Mouse (Mus musculus): ENCODE measurements around the gene Gucd1. TPM values are rescaled to one million over a fixed set of nuclear protein-coding genes. Genes with fewer than 3 reads are reported as not detected.
"Not testable (repeated sequence)": the region's sequence is repeated elsewhere in the genome, so short reads cannot be mapped to it uniquely, and the experiment has no call there.

Gene Gucd1
- polyA plus RNA-seq, 1 experiment = 48.3 TPM

DNA sequence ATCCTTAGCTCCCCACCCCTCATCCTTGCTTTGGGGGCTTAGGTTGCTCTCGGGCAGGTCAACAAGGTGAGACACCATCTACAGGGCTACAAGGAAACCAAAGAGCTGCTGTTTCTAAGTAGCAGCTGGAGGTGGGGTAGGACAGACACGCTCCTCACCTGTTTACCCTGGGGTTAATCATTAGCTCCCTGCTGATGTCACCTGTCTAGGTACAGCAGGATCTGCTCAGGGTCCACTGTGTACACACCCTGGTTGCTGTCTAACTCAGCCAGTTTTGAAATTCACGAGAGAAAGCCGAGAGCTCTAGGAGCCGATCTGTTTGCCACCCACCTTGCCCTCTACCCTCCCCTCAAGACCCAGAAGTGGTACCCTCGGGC is 88.8 kb downstream of the Gucd1 start:
- Histone ChIP-seq H3K4me1 (ENCODE audit: control insufficient read depth, insufficient read depth, low read length) (peaks cover 1% of the 10 kb centered on the region), H3K27ac (ENCODE audit: control insufficient read depth, insufficient read depth, low read depth, low read length, poor library complexity) (peak overlapping the region; percentile 46), H3K4me3 (replicated peaks; ENCODE audit: control insufficient read depth, low read depth, low read length) (no peak overlapping the region)
- 51% methylated on average over 6 of the region's 6 CpGs for WGBS
- TF ChIP-seq POLR2A (IDR thresholded peaks at IDR 0.05; ENCODE audit: borderline replicate concordance, control insufficient read depth, low read depth, low read length) (no peak), CTCF (IDR thresholded peaks at IDR 0.05; ENCODE audit: control insufficient read depth, insufficient read depth, low read length) (no peak)

DNA sequence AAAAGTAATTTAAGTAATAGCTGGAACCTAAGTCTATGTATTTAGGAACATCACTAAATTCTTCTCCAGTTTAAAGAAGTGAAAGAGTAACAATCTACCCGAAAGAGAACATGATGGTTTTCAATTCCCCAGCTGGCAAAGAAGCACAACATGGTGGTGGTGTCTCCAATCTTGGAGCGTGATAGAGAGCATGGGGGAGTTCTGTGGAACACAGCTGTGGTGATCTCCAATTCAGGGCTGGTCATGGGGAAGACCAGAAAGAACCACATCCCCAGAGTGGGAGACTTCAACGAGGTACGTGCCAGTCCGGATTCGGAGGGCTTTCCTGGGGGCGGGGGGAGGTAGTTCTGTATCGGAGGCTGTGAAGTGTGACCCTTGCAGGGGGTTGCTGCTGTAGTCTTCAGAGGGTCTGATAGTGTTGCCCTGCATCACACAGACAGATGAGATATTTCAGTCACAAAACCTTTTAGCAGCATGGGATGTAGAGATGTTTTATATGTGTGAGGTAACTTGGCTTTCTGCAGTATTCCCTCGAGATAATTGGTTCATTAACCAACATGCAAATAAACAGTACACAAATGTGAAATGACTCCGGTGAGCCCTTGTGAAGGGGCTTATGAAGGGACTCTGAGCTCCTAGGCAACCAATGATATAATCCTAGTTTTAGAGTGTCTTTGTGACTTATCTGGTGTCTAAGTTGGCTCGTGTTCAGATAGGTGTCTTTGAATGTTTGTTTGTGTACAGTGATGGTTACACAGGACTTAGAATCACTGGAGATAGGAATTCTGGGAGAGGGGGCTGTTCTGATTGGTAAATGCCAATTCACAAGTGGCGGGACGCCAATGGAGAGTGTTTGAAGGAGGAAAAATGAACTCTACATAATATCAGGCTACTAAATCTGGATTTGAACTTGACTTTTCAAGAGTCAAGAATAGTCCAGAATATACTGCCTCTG is 89.4 kb downstream of the Gucd1 start:
- Histone ChIP-seq H3K4me3 (replicated peaks; ENCODE audit: control insufficient read depth, low read depth, low read length) (peak overlapping the region; percentile 29), H3K4me1 (ENCODE audit: control insufficient read depth, insufficient read depth, low read length) (peaks cover 1% of the 10 kb centered on the region), H3K27ac (ENCODE audit: control insufficient read depth, insufficient read depth, low read depth, low read length, poor library complexity) (peak overlapping the region; percentile 81)
- TF ChIP-seq CTCF (IDR thresholded peaks at IDR 0.05; ENCODE audit: control insufficient read depth, insufficient read depth, low read length) (no peak), POLR2A (IDR thresholded peaks at IDR 0.05; ENCODE audit: borderline replicate concordance, control insufficient read depth, low read depth, low read length) (no peak)
- WGBS = 76% methylated on average over 13 of the region's 13 CpGs

DNA sequence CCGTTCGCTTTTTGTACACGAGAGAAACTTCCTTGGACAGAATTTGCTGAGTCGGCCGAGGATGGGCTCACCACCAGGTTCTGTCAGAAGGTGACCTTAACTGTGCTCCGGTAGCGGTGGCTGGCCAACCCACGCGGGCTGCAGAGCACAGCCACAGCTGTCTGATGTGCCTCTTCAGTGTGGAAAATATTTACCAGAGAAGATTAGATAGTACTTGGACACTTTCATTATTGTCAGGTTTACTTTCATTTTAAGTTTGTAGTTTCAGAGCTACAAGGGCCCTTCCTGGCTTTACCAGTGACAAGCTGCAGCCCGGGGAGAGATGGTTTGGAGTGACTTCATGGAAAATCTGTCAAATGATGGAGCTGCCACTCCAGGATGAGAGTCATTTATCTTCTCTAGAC is 93.3 kb downstream of the Gucd1 start:
- no peak overlapping the region for H3K27ac ChIP-seq (ENCODE audit: control insufficient read depth, insufficient read depth, low read depth, low read length, poor library complexity)
- WGBS = 54% methylated on average over 10 of the region's 10 CpGs
- no peak for TF ChIP-seq POLR2A (IDR thresholded peaks at IDR 0.05; ENCODE audit: borderline replicate concordance, control insufficient read depth, low read depth, low read length)
- no peak for TF ChIP-seq CTCF (IDR thresholded peaks at IDR 0.05; ENCODE audit: control insufficient read depth, insufficient read depth, low read length)
- H3K4me1 ChIP-seq (ENCODE audit: control insufficient read depth, insufficient read depth, low read length) = no peaks in the 10 kb centered on the region; the same call in none of the 2 replicates
- H3K4me3 ChIP-seq (replicated peaks; ENCODE audit: control insufficient read depth, low read depth, low read length) = no peak overlapping the region

DNA sequence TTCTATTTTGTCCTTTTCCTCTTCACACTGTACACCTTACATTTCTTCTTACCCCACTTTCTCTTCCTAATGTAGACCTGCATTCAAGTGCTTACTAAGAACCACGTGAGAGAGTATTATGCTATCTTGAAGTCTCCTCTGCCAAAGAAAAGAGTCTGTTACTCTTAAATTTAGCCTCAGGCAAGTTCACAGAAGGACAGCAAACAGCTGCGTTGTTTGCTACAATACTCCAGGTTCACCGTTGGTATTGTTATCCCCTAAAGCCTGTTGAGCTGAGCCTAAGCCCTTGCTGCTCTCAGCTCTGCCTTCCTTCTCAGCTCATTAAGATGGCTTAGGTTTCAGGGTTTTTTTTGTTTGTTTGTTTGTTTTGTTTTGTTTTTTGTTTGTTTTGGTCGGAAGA is 99.0 kb downstream of the Gucd1 start:
- 75% methylated on average over 4 of the region's 4 CpGs for WGBS

DNA sequence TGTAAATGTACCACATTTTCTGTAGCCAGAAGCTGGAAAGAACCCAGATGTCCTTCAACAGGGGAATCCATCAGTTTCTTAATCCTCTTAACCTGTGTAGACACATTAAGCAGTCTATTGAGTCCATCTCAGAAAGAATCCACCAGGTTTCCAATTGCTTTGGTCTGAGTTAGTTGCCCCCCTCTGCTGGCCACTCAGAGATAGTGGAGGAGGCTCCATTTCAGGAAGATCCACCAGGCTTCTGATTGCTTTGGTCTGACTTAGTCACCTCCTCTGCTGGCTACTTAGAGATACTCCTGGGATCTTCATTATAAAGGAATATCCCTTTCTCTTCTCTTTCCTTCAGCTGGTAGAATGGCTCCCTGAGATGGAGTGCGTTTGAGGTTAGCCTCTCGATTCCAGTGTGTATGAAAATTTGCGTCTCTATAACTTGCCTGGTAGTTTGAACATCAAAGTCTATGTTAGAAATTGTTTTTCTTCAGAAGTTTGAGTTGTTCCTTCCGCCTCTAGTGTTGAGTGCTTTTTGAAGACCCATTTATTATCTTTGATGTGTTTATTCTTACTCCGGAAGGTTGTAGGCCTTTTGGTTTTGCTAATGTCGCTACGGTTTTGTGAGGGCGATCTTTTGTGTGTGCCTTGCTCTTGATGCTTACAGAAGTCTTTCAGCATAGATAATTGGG is 100.3 kb downstream of the Gucd1 start:
- TF ChIP-seq POLR2A (IDR thresholded peaks at IDR 0.05; ENCODE audit: borderline replicate concordance, control insufficient read depth, low read depth, low read length) (no peak), CTCF (IDR thresholded peaks at IDR 0.05; ENCODE audit: control insufficient read depth, insufficient read depth, low read length) (no peak)
- Histone ChIP-seq H3K4me1 (ENCODE audit: control insufficient read depth, insufficient read depth, low read length) (no peaks in the 10 kb centered on the region; the same call in 1 of the 2 replicates), H3K27ac (ENCODE audit: control insufficient read depth, insufficient read depth, low read depth, low read length, poor library complexity) (no peak overlapping the region), H3K4me3 (replicated peaks; ENCODE audit: control insufficient read depth, low read depth, low read length) (no peak overlapping the region)
- WGBS = 88% methylated on average over 8 of the region's 8 CpGs

More for the DNA sequence above, 99.0 kb downstream of the Gucd1 start:
- no peaks in the 10 kb centered on the region; the same call in 1 of the 2 replicates for H3K4me1 ChIP-seq (ENCODE audit: control insufficient read depth, insufficient read depth, low read length)
- TF ChIP-seq CTCF (IDR thresholded peaks at IDR 0.05; ENCODE audit: control insufficient read depth, insufficient read depth, low read length) (no peak), POLR2A (IDR thresholded peaks at IDR 0.05; ENCODE audit: borderline replicate concordance, control insufficient read depth, low read depth, low read length) (no peak)
- H3K27ac ChIP-seq (ENCODE audit: control insufficient read depth, insufficient read depth, low read depth, low read length, poor library complexity) = no peak overlapping the region
- no peak overlapping the region for H3K4me3 ChIP-seq (replicated peaks; ENCODE audit: control insufficient read depth, low read depth, low read length)

DNA sequence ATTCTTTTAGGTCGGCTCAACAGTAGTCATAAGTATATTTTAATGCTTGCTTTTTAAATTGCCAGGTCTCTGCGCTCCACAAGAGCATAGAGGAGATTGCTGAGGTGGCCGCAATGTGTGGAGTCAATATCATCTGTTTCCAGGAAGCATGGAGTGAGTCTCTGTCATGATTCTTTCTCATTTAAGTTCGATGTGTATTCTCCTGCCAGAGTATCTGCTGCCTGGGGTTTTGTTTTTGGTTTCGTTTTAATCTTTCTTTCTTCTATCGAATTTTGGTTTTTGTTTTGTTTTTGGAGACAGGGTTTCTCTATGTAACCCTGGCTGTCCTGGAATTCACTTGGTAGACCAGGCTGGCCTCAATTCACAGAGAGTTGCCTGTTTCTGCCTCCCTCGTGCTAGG is 102.8 kb downstream of the Gucd1 start:
- 50% methylated on average over 7 of the region's 7 CpGs for WGBS
- no peak overlapping the region for H3K4me3 ChIP-seq (replicated peaks; ENCODE audit: control insufficient read depth, low read depth, low read length)
- TF ChIP-seq POLR2A (IDR thresholded peaks at IDR 0.05; ENCODE audit: borderline replicate concordance, control insufficient read depth, low read depth, low read length) (no peak), CTCF (IDR thresholded peaks at IDR 0.05; ENCODE audit: control insufficient read depth, insufficient read depth, low read length) (no peak)
- no peak overlapping the region for H3K27ac ChIP-seq (ENCODE audit: control insufficient read depth, insufficient read depth, low read depth, low read length, poor library complexity)
- H3K4me1 ChIP-seq (ENCODE audit: control insufficient read depth, insufficient read depth, low read length) = peaks cover 1% of the 10 kb centered on the region

DNA sequence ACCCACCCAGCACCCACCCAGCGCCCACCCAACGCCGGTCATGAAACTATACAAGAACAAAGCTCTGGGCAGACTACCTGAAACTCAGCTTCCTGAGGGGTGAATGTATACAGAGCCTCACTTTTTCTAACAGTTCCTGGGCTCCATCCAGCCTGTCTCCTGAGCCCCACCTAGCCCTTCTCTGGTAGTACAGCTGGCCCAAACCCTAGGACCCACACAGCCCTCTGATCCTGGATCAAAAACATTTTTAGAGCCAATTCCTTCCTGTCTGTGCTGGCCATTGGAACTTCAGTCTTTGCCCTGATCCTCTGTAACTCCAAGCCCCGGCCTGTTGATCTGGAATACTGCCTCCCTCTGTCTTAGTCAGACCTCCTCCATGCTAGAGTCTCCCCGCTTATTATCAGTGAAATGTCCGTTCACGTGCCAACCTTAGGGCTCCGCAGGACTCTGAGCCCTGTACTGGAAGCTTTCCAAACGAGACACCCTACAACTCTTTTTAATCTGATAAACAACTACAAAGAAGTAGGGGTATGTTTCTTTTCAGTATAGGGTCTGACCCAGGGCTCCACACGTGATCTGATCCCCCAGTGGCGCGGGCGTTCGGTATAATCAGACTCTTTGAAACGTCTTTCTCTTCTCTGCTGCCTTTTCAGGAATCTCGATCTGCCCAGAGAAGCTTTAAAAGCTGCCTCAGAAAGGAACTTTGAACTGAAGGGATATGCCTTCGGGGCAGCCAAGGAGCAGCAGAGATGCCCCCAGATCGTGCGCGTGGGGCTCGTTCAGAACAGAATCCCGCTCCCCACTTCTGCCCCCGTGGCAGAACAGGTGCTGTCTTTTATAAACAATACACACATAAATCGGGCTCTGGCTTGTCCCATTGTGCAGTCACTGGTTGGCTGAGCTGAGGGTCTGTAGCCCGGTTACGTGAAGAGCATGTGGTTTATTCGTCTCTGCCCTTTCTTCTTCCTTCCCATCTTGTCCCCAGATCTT is 105.4 kb downstream of the Gucd1 start:
- no peak overlapping the region for H3K27ac ChIP-seq (ENCODE audit: control insufficient read depth, insufficient read depth, low read depth, low read length, poor library complexity)
- no peak for TF ChIP-seq POLR2A (IDR thresholded peaks at IDR 0.05; ENCODE audit: borderline replicate concordance, control insufficient read depth, low read depth, low read length)
- TF ChIP-seq CTCF (IDR thresholded peaks at IDR 0.05; ENCODE audit: control insufficient read depth, insufficient read depth, low read length) = no peak
- no peak overlapping the region for H3K4me3 ChIP-seq (replicated peaks; ENCODE audit: control insufficient read depth, low read depth, low read length)
- peaks cover 1% of the 10 kb centered on the region for H3K4me1 ChIP-seq (ENCODE audit: control insufficient read depth, insufficient read depth, low read length)
- 81% methylated on average over 27 of the region's 27 CpGs for WGBS

DNA sequence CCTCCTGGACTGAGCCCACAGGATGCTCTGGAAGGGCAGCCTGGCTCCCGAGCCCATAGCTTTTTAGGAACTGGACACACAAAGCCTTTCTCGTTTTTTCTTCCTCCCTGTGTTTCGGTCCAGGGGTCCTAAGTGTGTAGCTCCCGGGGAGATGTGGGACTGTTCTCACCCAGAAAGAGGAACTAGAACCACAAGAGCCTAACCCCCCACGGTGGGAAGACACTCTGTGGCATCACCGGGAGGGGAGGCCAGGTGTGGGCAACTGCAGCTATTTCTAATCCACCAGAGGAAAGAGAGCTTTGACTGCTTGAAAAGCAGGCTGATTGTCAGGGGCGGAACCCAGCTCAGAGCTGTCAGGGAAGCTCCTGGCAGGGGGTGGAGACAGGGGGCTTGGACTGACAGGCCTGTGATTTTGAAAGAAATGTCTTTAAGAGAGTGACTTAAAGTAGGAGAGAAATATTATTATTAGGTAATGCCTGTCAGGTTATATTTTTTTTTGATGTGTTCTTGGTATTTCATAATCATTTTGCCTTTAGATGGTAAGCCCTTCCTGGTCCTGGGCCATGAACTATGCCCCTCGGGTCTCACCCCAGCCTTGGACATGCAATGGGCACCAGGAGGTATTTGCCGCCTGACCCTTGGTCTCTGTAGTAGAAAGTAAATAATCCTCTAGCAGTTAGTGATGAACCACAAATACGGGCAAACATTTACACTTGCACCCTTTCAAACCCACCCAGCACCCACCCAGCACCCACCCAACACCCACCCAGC is 106.2 kb downstream of the Gucd1 start:
- H3K4me3 ChIP-seq (replicated peaks; ENCODE audit: control insufficient read depth, low read depth, low read length); H3K4me1 ChIP-seq (ENCODE audit: control insufficient read depth, insufficient read depth, low read length): not testable (repeated sequence)
- 22% methylated on average over 10 of the region's 10 CpGs for WGBS
- peak overlapping the region; percentile 28; the same call in 1 of the 2 replicates for H3K27ac ChIP-seq (ENCODE audit: control insufficient read depth, insufficient read depth, low read depth, low read length, poor library complexity)
